Mouse (Mus musculus) hindbrain, postnatal 0 days (tissue): ENCODE measurements around the gene Capn8. TPM values are rescaled to one million over a fixed set of nuclear protein-coding genes. Genes with fewer than 3 reads are reported as not detected.

ENCODE experiments used
- ATAC-seq: fragments of 200-750 bp; cut with Nextera tagmentation; 2 replicates; pipeline ENCODE4 v1.8.0; 2017; ENCODE audit warnings: mild to moderate bottlenecking, moderate TSS enrichment, moderate library complexity
- DNase-seq: peaks from one replicate; pipeline ENCODE4 v3.0.0-alpha.2; 2015; ENCODE audit warnings: low spot score
- H3K27ac ChIP-seq: fragments of 300-500 bp; sonication (generic); 2 replicates; pipeline ENCODE4 v1.5.1; 2014; ENCODE audit warnings: mild to moderate bottlenecking
- H3K27me3 ChIP-seq: fragments of 300-500 bp; sonication (generic); 2 replicates; pipeline ENCODE4 v1.6.1; 2014; ENCODE audit warnings: low read length, mixed read lengths; ENCODE audit not compliant: insufficient read depth
- H3K36me3 ChIP-seq: fragments of 300-500 bp; sonication (generic); 2 replicates; pipeline ENCODE4 v1.6.1; 2014; ENCODE audit warnings: low read length, mixed read lengths; ENCODE audit not compliant: insufficient read depth
- H3K4me1 ChIP-seq: fragments of 300-500 bp; sonication (generic); 2 replicates; pipeline ENCODE4 v1.6.1; 2014; ENCODE audit warnings: antibody characterized with exemption, low read length, mixed read lengths; ENCODE audit not compliant: insufficient read depth
- H3K4me2 ChIP-seq: fragments of 300-500 bp; sonication (generic); 2 replicates; pipeline ENCODE4 v1.6.1; 2014; ENCODE audit warnings: low read depth, mild to moderate bottlenecking, low read length, moderate library complexity, mixed read lengths
- H3K4me3 ChIP-seq: fragments of 300-500 bp; sonication (generic); 2 replicates; pipeline ENCODE4 v1.5.1; 2014; ENCODE audit warnings: low read length
- H3K9ac ChIP-seq: fragments of 300-500 bp; sonication (generic); replicated peaks from 2 replicates; pipeline ENCODE4 v1.6.1; 2014; ENCODE audit warnings: mild to moderate bottlenecking, low read length, moderate library complexity, mixed read lengths
- H3K9me3 ChIP-seq: fragments of 300-500 bp; sonication (generic); 2 replicates; pipeline ENCODE4 v1.6.1; 2016; ENCODE audit warnings: low read length, mixed read lengths
- CTCF ChIP-seq: IDR thresholded peaks from 2 replicates; pipeline ENCODE4 v1.5.1; 2016; ENCODE audit warnings: antibody characterized with exemption, control low read depth, low read depth
- WGBS: fragments of 180-500 bp; shearing (Covaris S2); extraction: QIAGEN DNeasy Blood & Tissue Kit; methylation state at CpG from one replicate; pipeline ENCODE4 v1.1.7; 2014; 5-methylcytosine and 5-hydroxymethylcytosine counted together
- polyA plus RNA-seq: library from polyadenylated mRNA; unstranded; fragments of >200 nt; fragmentation: Nextera tagmentation; extraction: Ambion mirVana; gene quantifications from 2 replicates; pipeline ENCODE4 v1.2.1, GENCODE M21; 2015
- total RNA-seq: library from RNA; depleted of rRNA; stranded (reverse); fragments of >200 nt; gene quantifications from 2 replicates; pipeline ENCODE4 v1.2.3, GENCODE M21; 2014

Capn8 gene
- total and polyA plus RNA-seq, 2 experiments from 2014 or later, result not detected

DNA sequence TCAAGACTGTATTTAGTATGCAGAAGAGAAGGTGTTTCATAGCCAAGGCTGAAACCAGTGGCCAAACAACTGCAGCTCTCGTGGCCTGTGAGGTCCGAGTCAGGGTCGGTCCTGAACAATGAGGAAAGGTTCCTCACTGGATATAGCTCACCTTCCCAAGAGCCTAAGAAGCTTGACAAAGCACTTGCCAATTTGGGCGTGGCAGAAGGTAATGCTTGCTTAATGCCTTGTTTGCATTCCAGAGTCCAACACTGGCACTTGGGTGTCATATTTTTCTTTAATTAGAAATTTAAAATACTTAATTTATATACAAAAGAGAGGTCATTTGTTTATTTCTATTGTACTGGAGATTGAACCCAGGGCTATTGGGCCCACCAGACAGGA lies 9.9 kb downstream of the Capn8 start:
- Histone ChIP-seq H3K27me3 (no peaks in the 10 kb centered on the region), H3K9me3 (no peaks in the 10 kb centered on the region), H3K4me1 (0 out of 2 replicates have a peak, but pooled peaks cover 4% of the 10 kb centered on the region), H3K4me3 (no peak overlapping the region), H3K4me2 (no peak overlapping the region), H3K9ac (no peak overlapping the region), H3K36me3 (no peaks in the 10 kb centered on the region), H3K27ac (peak overlapping the region; percentile 48; the same call in 1 of the 2 replicates)
- no peak for TF ChIP-seq CTCF
- 44% methylated on average over 4 of the region's 4 CpGs for WGBS
- ATAC-seq (no peak), DNase-seq (no peak)

- Histone ChIP-seq H3K27me3 (no peaks in the 10 kb centered on the region), H3K9me3 (no peaks in the 10 kb centered on the region), H3K9ac (no peak overlapping the region), H3K4me2 (no peak overlapping the region), H3K36me3 (no peaks in the 10 kb centered on the region), H3K4me1 (no peaks in the 10 kb centered on the region), H3K27ac (no peak overlapping the region), H3K4me3 (no peak overlapping the region)
- DNase-seq (no peak), ATAC-seq (no peak)
- 69% methylated on average over 6 of the region's 6 CpGs for WGBS
- no peak for TF ChIP-seq CTCF
These were observed 19.4 kb downstream of the Capn8 start for GRCm38 (mm10) chr1:182584169-182584568.

DNA sequence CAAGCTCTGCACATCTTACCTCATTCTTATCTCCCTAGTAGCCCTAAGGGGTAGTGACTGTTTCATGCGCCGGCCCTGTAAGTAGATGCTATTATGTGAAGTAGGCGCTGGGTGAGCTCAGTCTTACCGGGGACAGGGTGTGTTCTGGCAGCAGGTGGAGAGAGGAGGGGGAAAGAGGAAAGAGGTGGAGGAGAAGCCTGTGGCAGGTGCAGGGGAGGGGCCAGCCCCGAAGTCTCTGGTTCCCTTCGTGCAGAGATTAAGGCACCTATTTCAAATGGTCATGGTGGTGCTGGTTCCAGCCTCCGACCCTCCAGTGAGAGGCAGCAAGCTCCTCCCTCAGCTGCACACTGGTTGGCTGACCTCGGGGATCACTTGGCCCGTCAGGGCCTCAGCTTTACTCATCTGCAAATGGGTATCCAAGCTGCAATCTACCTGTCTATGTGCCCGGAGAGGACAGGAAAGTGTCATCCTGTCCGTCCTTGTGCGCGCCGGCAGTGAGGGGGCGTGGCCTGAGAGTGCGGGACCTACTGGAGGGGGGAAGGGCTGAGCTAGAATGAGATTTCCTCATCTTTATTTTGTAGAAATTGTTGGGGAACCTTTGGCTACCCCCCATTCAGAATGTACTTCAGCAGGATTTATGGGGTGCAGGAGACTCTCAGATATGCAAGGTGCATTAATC lies 20.5 kb downstream of the Capn8 start:
- H3K9me3 ChIP-seq, result no peaks in the 10 kb centered on the region
- no peak overlapping the region for H3K27ac ChIP-seq
- H3K4me3 ChIP-seq, result no peak overlapping the region
- TF ChIP-seq CTCF, result no peak
- no peak overlapping the region for H3K9ac ChIP-seq
- H3K27me3 ChIP-seq, result no peaks in the 10 kb centered on the region
- WGBS, result 23% methylated on average over 16 of the region's 16 CpGs
- no peak for ATAC-seq
- DNase-seq, result no peak
- H3K36me3 ChIP-seq, result no peaks in the 10 kb centered on the region
- peak overlapping the region; percentile 46 for H3K4me2 ChIP-seq
- H3K4me1 ChIP-seq, result no peaks in the 10 kb centered on the region

- H3K9ac ChIP-seq, result no peak overlapping the region
- ATAC-seq (no peak), DNase-seq (no peak)
- 84% methylated on average over 4 of the region's 4 CpGs for WGBS
- no peak for TF ChIP-seq CTCF
- no peaks in the 10 kb centered on the region for H3K9me3 ChIP-seq
- H3K36me3 ChIP-seq, result no peaks in the 10 kb centered on the region
- H3K4me3 ChIP-seq, result no peak overlapping the region
- no peak overlapping the region for H3K27ac ChIP-seq
- H3K4me1 ChIP-seq, result no peaks in the 10 kb centered on the region
- no peak overlapping the region for H3K4me2 ChIP-seq
- no peaks in the 10 kb centered on the region for H3K27me3 ChIP-seq
These were observed 22.9 kb downstream of the Capn8 start for GRCm38 (mm10) chr1:182587706-182588105.

DNA sequence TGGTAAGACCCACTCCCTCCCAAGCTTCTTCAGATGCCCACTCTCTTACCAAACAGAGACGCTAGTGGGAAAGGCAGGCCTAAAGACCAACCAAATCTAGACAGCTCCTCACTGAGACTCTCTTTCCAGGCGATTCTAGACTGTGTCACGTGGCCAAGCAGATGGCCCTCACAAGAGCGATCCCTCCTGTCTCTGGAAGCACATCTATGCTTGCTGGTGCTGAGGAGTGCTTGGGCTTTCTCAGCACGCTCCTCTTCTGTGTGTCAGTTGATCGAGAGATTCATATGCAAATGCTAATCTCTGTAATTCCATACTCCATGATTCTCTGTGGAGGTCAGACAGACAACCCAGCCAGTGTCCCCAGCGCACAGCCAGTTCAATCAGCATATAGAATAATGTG lies 26.7 kb downstream of the Capn8 start:
- no peak overlapping the region for H3K4me3 ChIP-seq
- no peak overlapping the region for H3K27ac ChIP-seq
- no peak overlapping the region for H3K9ac ChIP-seq
- H3K36me3 ChIP-seq, result no peaks in the 10 kb centered on the region
- no peaks in the 10 kb centered on the region for H3K27me3 ChIP-seq
- no peaks in the 10 kb centered on the region for H3K4me1 ChIP-seq
- no peak for TF ChIP-seq CTCF
- no peaks in the 10 kb centered on the region for H3K9me3 ChIP-seq
- WGBS, result 51% methylated on average over 7 of the region's 7 CpGs
- ATAC-seq (no peak), DNase-seq (no peak)
- no peak overlapping the region for H3K4me2 ChIP-seq

DNA sequence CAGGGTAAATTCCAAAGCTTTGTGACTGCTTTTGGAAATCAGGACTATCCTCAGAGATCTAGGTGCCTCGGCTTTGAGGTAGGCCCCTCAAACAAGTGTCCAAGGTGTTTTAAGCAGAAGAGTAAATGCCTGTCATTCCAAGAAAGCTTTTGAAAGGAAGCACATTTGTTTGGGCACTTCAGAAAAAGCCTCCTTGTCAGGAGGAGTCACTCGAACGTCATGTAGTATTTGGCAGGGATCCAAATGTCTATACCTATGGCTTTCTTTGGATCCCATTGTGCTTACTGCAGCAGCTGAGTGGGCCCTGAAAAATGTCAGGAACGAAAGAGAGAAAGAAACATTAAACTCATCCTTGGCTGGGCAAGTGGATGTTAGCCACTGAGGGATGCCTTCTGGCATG lies 27.6 kb downstream of the Capn8 start:
- Histone ChIP-seq H3K36me3 (no peaks in the 10 kb centered on the region), H3K4me3 (no peak overlapping the region), H3K4me1 (no peaks in the 10 kb centered on the region), H3K27ac (no peak overlapping the region), H3K4me2 (no peak overlapping the region), H3K9me3 (no peaks in the 10 kb centered on the region), H3K27me3 (no peaks in the 10 kb centered on the region), H3K9ac (no peak overlapping the region)
- 48% methylated on average over 4 of the region's 4 CpGs for WGBS
- no peak for DNase-seq
- ATAC-seq, result no peak
- no peak for TF ChIP-seq CTCF
